Mouse (Mus musculus): ENCODE data around the gene Fcamr. TPM values are rescaled to one million over a fixed set of nuclear protein-coding genes. Genes with fewer than 3 reads are reported as not detected.

Fcamr gene
- polyA plus RNA-seq, 1 experiment from 2014 or later = not detected

- Histone ChIP-seq H3K4me2 (no peak overlapping the region), H3K27ac (no peak overlapping the region), H3K4me3 (no peak overlapping the region), H3K27me3 (no peaks in the 10 kb centered on the region), H3K4me1 (no peaks in the 10 kb centered on the region), H3K9ac (no peak overlapping the region), H3K36me3 (no peaks in the 10 kb centered on the region), H3K9me3 (no peaks in the 10 kb centered on the region)
- 74% methylated on average over 6 of the region's 6 CpGs for whole genome bisulfite sequencing
- no peak for ATAC-seq (ENCODE audit: borderline replicate concordance, extremely low read depth, low FRiP score, low TSS enrichment)
These were observed 34.6 kb downstream of the Fcamr start for GRCm38 (mm10) chr1:130835161-130835936.

- no peaks in the 10 kb centered on the region for H3K36me3 ChIP-seq
- ATAC-seq (ENCODE audit: borderline replicate concordance, extremely low read depth, low FRiP score, low TSS enrichment) = no peak
- WGBS = 37% methylated on average over 6 of the region's 6 CpGs
These were observed 37.6 kb downstream of the Fcamr start for GRCm38 (mm10) chr1:130838288-130838687.

GRCm38 (mm10) chr1:130840599-130841379 is 40.1 kb downstream of the Fcamr start:
- 37% methylated on average over 8 of the region's 8 CpGs for WGBS
- Histone ChIP-seq H3K4me1 (peaks cover 5% of the 10 kb centered on the region; the same call in 1 of the 2 replicates), H3K36me3 (no peaks in the 10 kb centered on the region), H3K9ac (no peak overlapping the region), H3K27me3 (no peaks in the 10 kb centered on the region), H3K4me3 (no peak overlapping the region), H3K9me3 (no peaks in the 10 kb centered on the region), H3K4me2 (no peak overlapping the region), H3K27ac (no peak overlapping the region)
- no peak for ATAC-seq (ENCODE audit: borderline replicate concordance, extremely low read depth, low FRiP score, low TSS enrichment)

More at GRCm38 (mm10) chr1:130838288-130838687, 37.6 kb downstream of the Fcamr start:
- Histone ChIP-seq H3K9me3 (no peaks in the 10 kb centered on the region), H3K9ac (no peak overlapping the region), H3K27ac (no peak overlapping the region), H3K4me3 (no peak overlapping the region), H3K27me3 (no peaks in the 10 kb centered on the region), H3K4me1 (peaks cover 5% of the 10 kb centered on the region; the same call in 1 of the 2 replicates), H3K4me2 (no peak overlapping the region)

GRCm38 (mm10) chr1:130841621-130842020 is 40.9 kb downstream of the Fcamr start:
- Histone ChIP-seq H3K27me3 (no peaks in the 10 kb centered on the region), H3K4me1 (peaks cover 5% of the 10 kb centered on the region; the same call in 1 of the 2 replicates), H3K4me2 (no peak overlapping the region), H3K9ac (no peak overlapping the region), H3K36me3 (no peaks in the 10 kb centered on the region), H3K27ac (no peak overlapping the region), H3K4me3 (no peak overlapping the region), H3K9me3 (no peaks in the 10 kb centered on the region)
- 85% methylated on average over 7 of the region's 7 CpGs for WGBS
- no peak for ATAC-seq (ENCODE audit: borderline replicate concordance, extremely low read depth, low FRiP score, low TSS enrichment)

- Histone ChIP-seq H3K4me1 (peaks cover 5% of the 10 kb centered on the region; the same call in 1 of the 2 replicates), H3K4me3 (no peak overlapping the region), H3K27ac (no peak overlapping the region), H3K9me3 (no peaks in the 10 kb centered on the region), H3K36me3 (no peaks in the 10 kb centered on the region), H3K9ac (no peak overlapping the region), H3K4me2 (no peak overlapping the region), H3K27me3 (no peaks in the 10 kb centered on the region)
- no peak for ATAC-seq (ENCODE audit: borderline replicate concordance, extremely low read depth, low FRiP score, low TSS enrichment)
- WGBS = 74% methylated on average over 7 of the region's 7 CpGs
These were observed 43.8 kb downstream of the Fcamr start for GRCm38 (mm10) chr1:130844516-130844915.

- H3K4me1 ChIP-seq = no peaks in the 10 kb centered on the region
- ATAC-seq (ENCODE audit: borderline replicate concordance, extremely low read depth, low FRiP score, low TSS enrichment) = no peak
- no peak overlapping the region for H3K4me2 ChIP-seq
- no peak overlapping the region for H3K4me3 ChIP-seq
- WGBS = 87% methylated on average over 10 of the region's 10 CpGs
- no peak overlapping the region for H3K27ac ChIP-seq
- no peak overlapping the region for H3K9ac ChIP-seq
- no peaks in the 10 kb centered on the region for H3K27me3 ChIP-seq
- H3K9me3 ChIP-seq = no peaks in the 10 kb centered on the region
- H3K36me3 ChIP-seq = no peaks in the 10 kb centered on the region
These were observed 49.0 kb downstream of the Fcamr start for GRCm38 (mm10) chr1:130849530-130850214.

- H3K4me3 ChIP-seq = no peak overlapping the region
- no peak overlapping the region for H3K4me2 ChIP-seq
- no peak for ATAC-seq (ENCODE audit: borderline replicate concordance, extremely low read depth, low FRiP score, low TSS enrichment)
- no peak overlapping the region for H3K9ac ChIP-seq
- H3K27ac ChIP-seq = no peak overlapping the region
- no peaks in the 10 kb centered on the region for H3K9me3 ChIP-seq
- H3K36me3 ChIP-seq = no peaks in the 10 kb centered on the region
- no peaks in the 10 kb centered on the region for H3K27me3 ChIP-seq
- no peaks in the 10 kb centered on the region for H3K4me1 ChIP-seq
- 68% methylated on average over 5 of the region's 5 CpGs for WGBS
These were observed 49.7 kb downstream of the Fcamr start for GRCm38 (mm10) chr1:130850405-130850804.

- H3K9ac ChIP-seq = no peak overlapping the region
- H3K9me3 ChIP-seq = no peaks in the 10 kb centered on the region
- WGBS = 69% methylated on average over 9 of the region's 9 CpGs
- no peaks in the 10 kb centered on the region for H3K4me1 ChIP-seq
- H3K27me3 ChIP-seq = no peaks in the 10 kb centered on the region
- H3K36me3 ChIP-seq = no peaks in the 10 kb centered on the region
- H3K4me2 ChIP-seq = no peak overlapping the region
- H3K27ac ChIP-seq = no peak overlapping the region
- no peak overlapping the region for H3K4me3 ChIP-seq
- ATAC-seq (ENCODE audit: borderline replicate concordance, extremely low read depth, low FRiP score, low TSS enrichment) = no peak
These were observed 54.1 kb downstream of the Fcamr start for GRCm38 (mm10) chr1:130854819-130855218.

GRCm38 (mm10) chr1:130855723-130856122 is 55.0 kb downstream of the Fcamr start:
- no peak overlapping the region for H3K27ac ChIP-seq
- no peak overlapping the region for H3K4me2 ChIP-seq
- no peaks in the 10 kb centered on the region for H3K9me3 ChIP-seq
- H3K9ac ChIP-seq = no peak overlapping the region
- H3K36me3 ChIP-seq = no peaks in the 10 kb centered on the region
- ATAC-seq (ENCODE audit: borderline replicate concordance, extremely low read depth, low FRiP score, low TSS enrichment) = no peak
- 72% methylated on average over 2 of the region's 2 CpGs for WGBS
- no peaks in the 10 kb centered on the region for H3K4me1 ChIP-seq
- no peak overlapping the region for H3K4me3 ChIP-seq
- no peaks in the 10 kb centered on the region for H3K27me3 ChIP-seq

- Histone ChIP-seq H3K36me3 (no peaks in the 10 kb centered on the region), H3K9ac (no peak overlapping the region), H3K4me3 (no peak overlapping the region), H3K4me1 (no peaks in the 10 kb centered on the region), H3K4me2 (no peak overlapping the region), H3K27ac (no peak overlapping the region), H3K9me3 (no peaks in the 10 kb centered on the region), H3K27me3 (no peaks in the 10 kb centered on the region)
- no peak for ATAC-seq (ENCODE audit: borderline replicate concordance, extremely low read depth, low FRiP score, low TSS enrichment)
- WGBS = 84% methylated on average over 4 of the region's 4 CpGs
These were observed 56.8 kb downstream of the Fcamr start for GRCm38 (mm10) chr1:130857456-130857855.

GRCm38 (mm10) chr1:130864238-130864637 is 63.5 kb downstream of the Fcamr start:
- ATAC-seq (ENCODE audit: borderline replicate concordance, extremely low read depth, low FRiP score, low TSS enrichment) = no peak
- no peaks in the 10 kb centered on the region for H3K36me3 ChIP-seq
- H3K27me3 ChIP-seq = no peaks in the 10 kb centered on the region
- no peak overlapping the region for H3K4me2 ChIP-seq
- no peak overlapping the region for H3K27ac ChIP-seq
- no peaks in the 10 kb centered on the region for H3K9me3 ChIP-seq
- H3K9ac ChIP-seq = no peak overlapping the region
- H3K4me1 ChIP-seq = no peaks in the 10 kb centered on the region
- H3K4me3 ChIP-seq = no peak overlapping the region
- 71% methylated on average over 4 of the region's 4 CpGs for WGBS

Data from lung, embryonic 15.5 days (tissue).